Mouse (Mus musculus) thymus, adult 2 months (tissue): Measurements from ENCODE around the gene Galnt14.

Source experiments
- CTCF ChIP-seq: fragments of 200-500 bp; IDR thresholded peaks from 2 replicates; pipeline ENCODE4 v1.5.1; 2012; ENCODE audit warnings: mild to moderate bottlenecking, control low read depth, low read length, moderate library complexity, borderline replicate concordance; ENCODE audit not compliant: control insufficient read depth, poor library complexity, insufficient read depth; ENCODE audit errors: extremely low read depth
- POLR2A ChIP-seq: fragments of 200-500 bp; IDR thresholded peaks from 2 replicates; pipeline ENCODE4 v1.6.1; 2012; ENCODE audit warnings: mild to moderate bottlenecking, low read length, control low read depth, moderate library complexity; ENCODE audit not compliant: control insufficient read depth, poor library complexity, insufficient read depth; ENCODE audit errors: extremely low read depth

- TF ChIP-seq POLR2A (no peak), CTCF (no peak)
Observed at GRCm38 (mm10) chr17:73557101-73557500, 153.2 kb downstream of the Galnt14 start.
